Mouse (Mus musculus): ENCODE measurements at regions not wholly inside any gene's neighbourhood (a gene's known extent, or its start where the extent isn't known, plus 50 kb on each side); places are given as distances from the start of the nearest gene placed in this dataset.

- DNase-seq (ENCODE audit: low spot score in 2 of 2) = no peak
Observed at GRCm38 (mm10) chr2:46491081-46491480, 1373.9 kb upstream of the Zeb2 start.

GRCm38 (mm10) chr2:46468936-46469629 lies 1351.9 kb upstream of the Zeb2 start:
- no peak for DNase-seq (ENCODE audit: low spot score in 2 of 2)

- DNase-seq (ENCODE audit: low spot score in 2 of 2) = peak; percentile 11 to 29
Observed at GRCm38 (mm10) chr2:46465389-46465788, 1348.2 kb upstream of the Zeb2 start.

GRCm38 (mm10) chr2:46464913-46465312 lies 1347.7 kb upstream of the Zeb2 start:
- DNase-seq (ENCODE audit: low spot score in 2 of 2) = no peak

GRCm38 (mm10) chr2:46462670-46463069 lies 1345.5 kb upstream of the Zeb2 start:
- DNase-seq (ENCODE audit: low spot score in 2 of 2) = no peak

- peak in 1 of 2 experiments; percentile 18 for DNase-seq (ENCODE audit: low spot score in 2 of 2)
Observed at GRCm38 (mm10) chr2:46450698-46451097, 1333.5 kb upstream of the Zeb2 start.

GRCm38 (mm10) chr2:46445306-46445705 lies 1328.1 kb upstream of the Zeb2 start:
- DNase-seq (ENCODE audit: low spot score in 2 of 2) = peak; percentile 20 to 35

GRCm38 (mm10) chr2:46443686-46444180 lies 1326.5 kb upstream of the Zeb2 start:
- DNase-seq (ENCODE audit: low spot score in 2 of 2) = peak; percentile 47 to 74

- DNase-seq (ENCODE audit: low spot score in 2 of 2) = peak; percentile 55 to 62
Observed at GRCm38 (mm10) chr2:46443061-46443685, 1326.0 kb upstream of the Zeb2 start.

- DNase-seq (ENCODE audit: low spot score in 2 of 2) = peak; percentile 70 to 80
Observed at GRCm38 (mm10) chr2:46442576-46442975, 1325.4 kb upstream of the Zeb2 start.

GRCm38 (mm10) chr2:46441927-46442326 lies 1324.7 kb upstream of the Zeb2 start:
- peak; percentile 17 to 31 for DNase-seq (ENCODE audit: low spot score in 2 of 2)

GRCm38 (mm10) chr2:46441348-46441747 lies 1324.2 kb upstream of the Zeb2 start:
- DNase-seq (ENCODE audit: low spot score in 2 of 2) = peak; percentile 16 to 26

GRCm38 (mm10) chr2:46440038-46440437 lies 1322.8 kb upstream of the Zeb2 start:
- DNase-seq (ENCODE audit: low spot score in 2 of 2) = no peak

GRCm38 (mm10) chr2:46418281-46418680 lies 1301.1 kb upstream of the Zeb2 start:
- no peak for DNase-seq (ENCODE audit: low spot score in 2 of 2)

- no peak for DNase-seq (ENCODE audit: low spot score in 2 of 2)
Observed at GRCm38 (mm10) chr2:46402373-46403114, 1285.3 kb upstream of the Zeb2 start.

- no peak for DNase-seq (ENCODE audit: low spot score in 2 of 2)
Observed at GRCm38 (mm10) chr2:46394161-46394560, 1277.0 kb upstream of the Zeb2 start.

GRCm38 (mm10) chr2:46372847-46373461 lies 1255.8 kb upstream of the Zeb2 start:
- no peak for DNase-seq (ENCODE audit: low spot score in 2 of 2)

- DNase-seq (ENCODE audit: low spot score in 2 of 2) = no peak
Observed at GRCm38 (mm10) chr2:46371755-46372154, 1254.6 kb upstream of the Zeb2 start.

- peak in 1 of 2 experiments; percentile 4 for DNase-seq (ENCODE audit: low spot score in 2 of 2)
Observed at GRCm38 (mm10) chr2:46370949-46371348, 1253.8 kb upstream of the Zeb2 start.

- DNase-seq (ENCODE audit: low spot score in 2 of 2) = no peak
Observed at GRCm38 (mm10) chr2:46368882-46369281, 1251.7 kb upstream of the Zeb2 start.

- no peak for DNase-seq (ENCODE audit: low spot score in 2 of 2)
Observed at GRCm38 (mm10) chr2:46366135-46366485, 1248.9 kb upstream of the Zeb2 start.
